Mouse (Mus musculus) limb, embryonic 13.5 days (tissue): ENCODE measurements around the gene Hsd3b6. TPM values are rescaled to one million over a fixed set of nuclear protein-coding genes. Genes with fewer than 3 reads are reported as not detected.
"Not testable (repeated sequence)": the region's sequence is repeated elsewhere in the genome, so short reads cannot be mapped to it uniquely, and the experiment has no call there.

Experiments
- ATAC-seq: fragments of 200-750 bp; cut with Nextera tagmentation; 2 replicates; pipeline ENCODE4 v1.8.0; 2017; ENCODE audit warnings: low read depth, moderate number of reproducible peaks, moderate TSS enrichment; ENCODE audit not compliant: low FRiP score
- H3K27ac ChIP-seq: fragments of 300-500 bp; sonication (generic); 2 replicates; pipeline ENCODE4 v1.5.1; 2015; ENCODE audit warnings: inconsistent platforms, mild to moderate bottlenecking, moderate library complexity
- H3K27me3 ChIP-seq: fragments of 300-500 bp; sonication (generic); 2 replicates; pipeline ENCODE4 v1.6.1; 2015; ENCODE audit warnings: mild to moderate bottlenecking, inconsistent platforms
- H3K36me3 ChIP-seq: fragments of 300-500 bp; sonication (generic); 2 replicates; pipeline ENCODE4 v1.6.1; 2015; ENCODE audit warnings: inconsistent platforms, mild to moderate bottlenecking, moderate library complexity
- H3K4me1 ChIP-seq: fragments of 300-500 bp; sonication (generic); 2 replicates; pipeline ENCODE4 v1.6.1; 2015; ENCODE audit warnings: inconsistent platforms
- H3K4me2 ChIP-seq: fragments of 300-500 bp; sonication (generic); replicated peaks from 2 replicates; pipeline ENCODE4 v1.6.1; 2015; ENCODE audit warnings: inconsistent platforms, mild to moderate bottlenecking, moderate library complexity
- H3K4me3 ChIP-seq: fragments of 300-500 bp; sonication (generic); 2 replicates; pipeline ENCODE4 v1.5.1; 2015; ENCODE audit warnings: moderate library complexity, mild to moderate bottlenecking, inconsistent platforms
- H3K9ac ChIP-seq: fragments of 300-500 bp; sonication (generic); 2 replicates; pipeline ENCODE4 v1.6.1; 2015; ENCODE audit warnings: mild to moderate bottlenecking, inconsistent platforms
- H3K9me3 ChIP-seq: fragments of 300-500 bp; sonication (generic); 2 replicates; pipeline ENCODE4 v1.6.1; 2016; ENCODE audit warnings: inconsistent platforms
- WGBS: fragments of 180-500 bp; shearing (Covaris S2); methylation state at CpG from one replicate; pipeline ENCODE4 v1.1.7; 2015; 5-methylcytosine and 5-hydroxymethylcytosine counted together
- polyA plus RNA-seq: library from polyadenylated mRNA; unstranded; fragments of >200 nt; fragmentation: Nextera tagmentation; extraction: Ambion mirVana; gene quantifications from 2 replicates; pipeline ENCODE4 v1.2.1, GENCODE M21; 2015

Hsd3b6 gene
- polyA plus RNA-seq, 1 experiment from 2014 or later: 17.4 TPM

DNA sequence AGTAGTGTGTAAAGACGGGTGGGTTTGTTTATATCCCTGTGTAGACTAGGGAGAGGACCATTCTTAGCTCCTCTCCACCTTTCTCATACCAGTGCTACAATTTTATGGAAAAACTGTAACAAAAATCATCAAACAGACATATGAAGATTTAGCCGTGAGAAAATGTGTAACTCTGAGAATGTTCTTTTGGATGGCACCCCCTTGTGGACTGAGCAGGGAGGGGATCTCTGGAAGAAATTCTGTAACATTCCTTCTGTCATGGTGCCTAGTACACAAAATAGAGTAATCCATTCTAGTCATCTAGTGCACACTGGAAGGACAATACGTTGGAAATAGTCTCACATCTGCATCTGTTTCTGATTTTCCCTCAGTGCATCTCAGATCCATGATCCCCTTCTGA lies 9.2 kb downstream of the Hsd3b6 start:
- H3K4me1 ChIP-seq, H3K9ac ChIP-seq, H3K4me3 ChIP-seq, ATAC-seq, H3K36me3 ChIP-seq, H3K27me3 ChIP-seq, H3K9me3 ChIP-seq, H3K4me2 ChIP-seq, H3K27ac ChIP-seq: not testable (repeated sequence)
- 51% methylated on average over 3 of the region's 3 CpGs for WGBS

DNA sequence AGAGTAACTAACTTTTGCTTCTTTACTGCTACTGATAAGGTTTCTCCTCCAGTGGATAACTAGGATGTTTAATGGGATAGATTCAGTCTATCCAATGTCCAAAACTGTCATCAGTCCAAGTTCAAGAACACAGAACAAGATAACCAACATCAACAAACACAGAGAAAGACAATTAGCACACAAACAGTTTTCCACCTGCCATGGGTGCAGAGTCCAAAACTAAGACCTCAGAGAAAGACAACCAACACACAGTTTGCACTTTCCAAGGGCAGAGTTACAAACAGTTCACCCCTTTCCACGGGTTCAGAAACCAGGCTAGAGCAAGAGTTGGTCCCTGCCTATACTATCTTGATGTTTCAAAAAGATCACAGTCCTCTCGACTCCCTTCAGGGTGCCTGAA lies 27.7 kb downstream of the Hsd3b6 start:
- H3K9ac ChIP-seq: no peak overlapping the region
- no peaks in the 10 kb centered on the region for H3K9me3 ChIP-seq
- no peaks in the 10 kb centered on the region for H3K27me3 ChIP-seq
- WGBS: 72% methylated on average over 2 of the region's 2 CpGs
- H3K4me2 ChIP-seq: no peak overlapping the region
- H3K4me1 ChIP-seq: no peaks in the 10 kb centered on the region
- no peak overlapping the region for H3K27ac ChIP-seq
- no peaks in the 10 kb centered on the region for H3K36me3 ChIP-seq
- H3K4me3 ChIP-seq: no peak overlapping the region
- no peak for ATAC-seq

DNA sequence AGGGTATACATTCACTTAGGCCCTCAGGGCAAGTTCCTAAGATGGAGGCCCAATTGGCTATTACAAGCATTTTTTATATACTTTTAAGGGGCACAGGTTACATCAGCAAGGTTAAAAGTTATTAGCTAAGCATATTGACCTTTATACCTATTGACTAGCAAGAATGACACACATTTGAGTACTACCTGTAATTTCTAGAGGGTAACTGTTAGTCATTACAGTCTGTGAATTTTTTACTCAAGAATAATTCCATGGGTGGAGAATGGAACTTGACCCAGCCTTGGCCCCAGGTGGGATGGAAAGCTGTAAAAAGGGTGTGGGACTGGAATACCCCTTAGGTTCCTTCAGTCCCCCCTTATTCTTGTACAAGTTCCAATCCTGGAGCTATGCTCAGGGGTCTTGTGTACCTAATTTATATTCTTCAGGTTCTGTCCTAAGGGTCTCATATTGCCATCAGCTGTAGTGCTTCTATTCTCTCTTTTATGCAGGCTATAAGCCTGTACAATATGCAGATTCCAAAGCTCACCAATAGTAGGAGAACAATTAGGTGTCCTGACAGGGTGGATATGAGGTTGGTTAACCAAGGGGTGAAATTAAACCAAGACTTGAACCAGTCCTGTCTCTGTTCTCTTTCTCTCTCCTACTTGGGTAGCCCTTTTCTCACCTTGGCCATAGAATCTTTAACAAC lies 31.9 kb downstream of the Hsd3b6 start:
- Histone ChIP-seq H3K9me3 (no peaks in the 10 kb centered on the region), H3K27me3 (no peaks in the 10 kb centered on the region), H3K4me1 (no peaks in the 10 kb centered on the region), H3K4me3 (no peak overlapping the region), H3K4me2 (no peak overlapping the region), H3K9ac (no peak overlapping the region), H3K27ac (no peak overlapping the region), H3K36me3 (no peaks in the 10 kb centered on the region)
- ATAC-seq: no peak

DNA sequence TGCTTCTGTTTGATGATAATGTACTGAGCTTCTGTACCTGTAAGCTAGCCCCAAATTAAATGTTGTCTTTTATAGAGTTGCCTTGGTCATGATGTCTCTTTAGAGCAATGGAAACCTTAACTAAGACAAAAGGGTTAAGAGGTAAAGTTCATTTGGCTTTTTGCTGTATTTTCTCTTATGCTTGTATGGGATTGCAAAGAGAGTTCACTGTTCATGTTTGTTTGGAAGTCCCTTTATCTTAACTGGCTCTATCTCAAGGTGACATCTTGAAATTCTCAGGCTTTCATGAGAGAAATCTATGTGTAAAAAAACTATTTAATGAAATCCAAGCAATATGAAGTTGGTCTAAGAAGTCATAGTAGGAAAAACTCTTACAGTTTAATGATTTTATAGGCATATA lies 33.3 kb downstream of the Hsd3b6 start:
- Histone ChIP-seq H3K27me3 (no peaks in the 10 kb centered on the region), H3K4me1 (no peaks in the 10 kb centered on the region), H3K9me3 (no peaks in the 10 kb centered on the region), H3K36me3 (no peaks in the 10 kb centered on the region), H3K27ac (no peak overlapping the region), H3K4me2 (no peak overlapping the region), H3K9ac (no peak overlapping the region), H3K4me3 (no peak overlapping the region)
- ATAC-seq: no peak

DNA sequence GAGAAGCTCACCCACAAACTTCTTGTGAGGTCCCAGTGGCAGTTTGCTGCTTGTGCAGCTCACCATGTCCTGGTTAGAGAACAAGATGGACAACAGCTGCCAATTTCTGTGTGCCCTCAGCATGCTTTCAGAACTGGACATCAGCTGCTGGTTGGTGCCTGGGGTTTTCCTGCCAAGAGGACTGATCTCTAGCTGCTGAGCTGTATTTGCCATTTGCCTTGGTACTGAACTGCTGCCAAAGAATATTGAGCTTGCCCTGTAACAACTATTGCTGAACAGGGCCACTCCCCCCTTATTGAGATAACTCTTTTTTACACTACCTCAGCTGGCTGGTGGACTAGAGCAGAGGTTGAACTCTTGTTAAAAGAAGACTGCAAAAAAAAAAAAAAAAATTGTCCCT lies 50.1 kb downstream of the Hsd3b6 start:
- H3K4me1 ChIP-seq: no peaks in the 10 kb centered on the region
- H3K27me3 ChIP-seq: no peaks in the 10 kb centered on the region
- no peak overlapping the region for H3K4me3 ChIP-seq
- H3K36me3 ChIP-seq: no peaks in the 10 kb centered on the region
- peaks cover 4% of the 10 kb centered on the region; the same call in 1 of the 2 replicates for H3K9me3 ChIP-seq
- no peak overlapping the region for H3K27ac ChIP-seq
- H3K4me2 ChIP-seq: no peak overlapping the region
- ATAC-seq: no peak
- no peak overlapping the region for H3K9ac ChIP-seq

DNA sequence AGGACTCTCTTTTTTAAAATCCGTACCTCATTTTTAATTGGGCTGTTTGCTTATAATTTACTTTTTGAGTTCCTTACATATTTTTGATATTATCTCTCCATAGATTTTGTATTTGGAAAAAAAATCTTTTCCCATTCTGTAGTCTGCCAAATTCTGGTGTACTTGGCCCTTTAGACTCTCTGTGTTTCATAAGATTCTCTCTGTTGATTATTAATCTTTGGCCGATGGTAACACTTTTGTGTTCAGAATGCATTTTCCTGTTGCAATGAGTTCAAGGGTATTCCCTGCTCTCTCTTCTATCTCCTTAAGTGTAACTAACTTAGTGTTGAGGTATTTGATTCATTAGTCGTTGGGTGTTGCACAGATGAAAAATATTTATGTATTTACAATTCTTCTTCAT lies 57.4 kb downstream of the Hsd3b6 start:
- Histone ChIP-seq H3K27ac (no peak overlapping the region), H3K4me1 (no peaks in the 10 kb centered on the region), H3K9me3 (no peaks in the 10 kb centered on the region), H3K27me3 (no peaks in the 10 kb centered on the region), H3K4me2 (no peak overlapping the region), H3K9ac (no peak overlapping the region), H3K36me3 (no peaks in the 10 kb centered on the region), H3K4me3 (no peak overlapping the region)
- no peak for ATAC-seq
- 83% methylated on average over 3 of the region's 3 CpGs for WGBS

Other genes with a start within 250 kb of the Hsd3b6 start
- not detected in 2 replicates for gene Gm10681, start 225.6 kb downstream of the Hsd3b6 start, polyA plus RNA-seq
- gene Hsd3b5, start 184.2 kb downstream of the Hsd3b6 start, polyA plus RNA-seq: not detected in 2 replicates
- not detected in 2 replicates for gene Hsd3b2, start 89.9 kb downstream of the Hsd3b6 start, polyA plus RNA-seq
- 0.08 TPM in 1 of 2 replicates, not detected in the other for gene Hsd3b3, start 51.3 kb downstream of the Hsd3b6 start, polyA plus RNA-seq
- not detected in 2 replicates for gene Hsd3b1, start 45.4 kb upstream of the Hsd3b6 start, polyA plus RNA-seq
- 0.06 and 0.15 TPM in 2 replicates for gene Hao2, start 78.8 kb upstream of the Hsd3b6 start, polyA plus RNA-seq